Mouse (Mus musculus): ENCODE results near the gene Tmem94. TPM values are rescaled to one million over a fixed set of nuclear protein-coding genes. Genes with fewer than 3 reads are reported as not detected.
A peak's percentile ranks its signal among the peaks of the same experiment; 100 is the strongest.

Tmem94 gene
- polyA plus RNA-seq, 1 experiment from 2014 or later = 22.0 TPM

GRCm38 (mm10) chr11:115741070-115741469 lies 24.2 kb upstream of the Tmem94 start:
- no peaks in the 10 kb centered on the region for H3K27me3 ChIP-seq (replicated peaks; ENCODE audit: control insufficient read depth, insufficient read depth, low read length)
- no peak overlapping the region for H3K9ac ChIP-seq (ENCODE audit: low read depth, low read length)
- ATAC-seq = no peak
- no peak overlapping the region for H3K4me2 ChIP-seq (ENCODE audit: low read length)
- no peak overlapping the region for H3K4me3 ChIP-seq (ENCODE audit: low read length)
- no peaks in the 10 kb centered on the region for H3K9me3 ChIP-seq (ENCODE audit: control insufficient read depth, low read length)
- H3K27ac ChIP-seq (ENCODE audit: low read depth, low read length) = no peak overlapping the region
- peaks cover 3% of the 10 kb centered on the region; the same call in 1 of the 2 replicates for H3K4me1 ChIP-seq (ENCODE audit: control insufficient read depth, insufficient read depth, low read depth, low read length)
- 90% methylated on average over 11 of the region's 11 CpGs for WGBS
- H3K36me3 ChIP-seq (ENCODE audit: control insufficient read depth, insufficient read depth, low read length) = no peaks in the 10 kb centered on the region

DNA sequence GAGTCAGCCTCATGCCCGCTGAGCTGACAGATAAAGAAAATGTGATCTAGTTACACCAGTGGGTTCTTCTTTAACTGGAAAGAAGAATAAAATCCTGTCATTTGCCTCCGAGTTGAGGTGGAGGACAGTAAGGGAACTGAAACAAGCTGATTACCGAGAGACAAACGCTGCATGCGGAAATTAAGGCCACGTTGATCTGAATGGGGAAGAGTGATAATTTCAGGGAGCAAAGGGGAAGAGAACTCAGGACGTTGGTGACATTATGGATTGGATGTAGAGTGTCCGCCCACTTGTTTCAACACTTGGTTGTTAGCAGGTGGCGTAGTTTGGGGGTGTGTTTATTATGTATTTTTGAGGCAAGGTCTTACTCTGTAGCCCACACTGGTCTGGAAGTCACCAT lies 22.3 kb upstream of the Tmem94 start:
- Histone ChIP-seq H3K4me3 (ENCODE audit: low read length) (no peak overlapping the region), H3K27ac (ENCODE audit: low read depth, low read length) (no peak overlapping the region), H3K9me3 (ENCODE audit: control insufficient read depth, low read length) (no peaks in the 10 kb centered on the region), H3K4me1 (ENCODE audit: control insufficient read depth, insufficient read depth, low read depth, low read length) (peaks cover 3% of the 10 kb centered on the region), H3K4me2 (ENCODE audit: low read length) (no peak overlapping the region), H3K36me3 (ENCODE audit: control insufficient read depth, insufficient read depth, low read length) (no peaks in the 10 kb centered on the region), H3K27me3 (replicated peaks; ENCODE audit: control insufficient read depth, insufficient read depth, low read length) (no peaks in the 10 kb centered on the region), H3K9ac (ENCODE audit: low read depth, low read length) (no peak overlapping the region)
- no peak for ATAC-seq
- WGBS = 93% methylated on average over 9 of the region's 9 CpGs

- 86% methylated on average over 5 of the region's 5 CpGs for WGBS
Measured at GRCm38 (mm10) chr11:115744385-115744784, 20.8 kb upstream of the Tmem94 start.

DNA sequence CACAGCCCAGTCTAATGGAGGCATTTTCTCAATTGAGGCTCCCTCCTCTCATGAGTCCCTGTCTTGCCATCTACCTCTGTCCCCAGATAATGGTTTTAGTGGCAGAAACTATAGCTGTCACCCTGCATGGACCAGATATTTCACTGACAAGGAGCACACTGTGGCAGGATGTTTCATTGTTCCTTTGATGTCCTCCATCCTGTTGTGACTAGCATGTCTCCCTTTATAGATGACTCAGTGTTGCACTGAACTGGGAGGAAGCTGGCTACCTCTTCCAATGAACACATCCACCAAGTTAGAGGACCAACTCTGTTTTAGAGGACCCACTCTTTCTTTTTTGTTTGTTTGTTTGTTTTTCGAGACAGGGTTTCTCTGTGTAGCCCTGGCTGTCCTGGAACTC lies 19.1 kb upstream of the Tmem94 start:
- Histone ChIP-seq H3K4me3 (ENCODE audit: low read length) (no peak overlapping the region), H3K36me3 (ENCODE audit: control insufficient read depth, insufficient read depth, low read length) (no peaks in the 10 kb centered on the region), H3K9ac (ENCODE audit: low read depth, low read length) (no peak overlapping the region), H3K4me2 (ENCODE audit: low read length) (no peak overlapping the region), H3K9me3 (ENCODE audit: control insufficient read depth, low read length) (no peaks in the 10 kb centered on the region), H3K4me1 (ENCODE audit: control insufficient read depth, insufficient read depth, low read depth, low read length) (no peaks in the 10 kb centered on the region; the same call in 1 of the 2 replicates), H3K27me3 (replicated peaks; ENCODE audit: control insufficient read depth, insufficient read depth, low read length) (no peaks in the 10 kb centered on the region), H3K27ac (ENCODE audit: low read depth, low read length) (no peak overlapping the region)
- 91% methylated on average over 1 of the region's 1 CpGs for WGBS
- ATAC-seq = no peak

More at GRCm38 (mm10) chr11:115744385-115744784, 20.8 kb upstream of the Tmem94 start:
- Histone ChIP-seq H3K36me3 (ENCODE audit: control insufficient read depth, insufficient read depth, low read length) (no peaks in the 10 kb centered on the region), H3K4me2 (ENCODE audit: low read length) (no peak overlapping the region), H3K27ac (ENCODE audit: low read depth, low read length) (no peak overlapping the region), H3K9ac (ENCODE audit: low read depth, low read length) (no peak overlapping the region), H3K9me3 (ENCODE audit: control insufficient read depth, low read length) (no peaks in the 10 kb centered on the region), H3K4me3 (ENCODE audit: low read length) (no peak overlapping the region), H3K27me3 (replicated peaks; ENCODE audit: control insufficient read depth, insufficient read depth, low read length) (no peaks in the 10 kb centered on the region), H3K4me1 (ENCODE audit: control insufficient read depth, insufficient read depth, low read depth, low read length) (no peaks in the 10 kb centered on the region; the same call in 1 of the 2 replicates)
- ATAC-seq = no peak

- no peaks in the 10 kb centered on the region; the same call in 1 of the 2 replicates for H3K4me1 ChIP-seq (ENCODE audit: control insufficient read depth, insufficient read depth, low read depth, low read length)
- H3K9me3 ChIP-seq (ENCODE audit: control insufficient read depth, low read length) = no peaks in the 10 kb centered on the region
- no peaks in the 10 kb centered on the region for H3K36me3 ChIP-seq (ENCODE audit: control insufficient read depth, insufficient read depth, low read length)
- H3K4me2 ChIP-seq (ENCODE audit: low read length) = peak overlapping the region; percentile 49
- no peak overlapping the region for H3K4me3 ChIP-seq (ENCODE audit: low read length)
- ATAC-seq = no peak
- H3K27ac ChIP-seq (ENCODE audit: low read depth, low read length) = no peak overlapping the region
- WGBS = 50% methylated on average over 8 of the region's 8 CpGs
- H3K27me3 ChIP-seq (replicated peaks; ENCODE audit: control insufficient read depth, insufficient read depth, low read length) = no peaks in the 10 kb centered on the region
- no peak overlapping the region for H3K9ac ChIP-seq (ENCODE audit: low read depth, low read length)
Measured at GRCm38 (mm10) chr11:115746762-115747161, 18.5 kb upstream of the Tmem94 start.

DNA sequence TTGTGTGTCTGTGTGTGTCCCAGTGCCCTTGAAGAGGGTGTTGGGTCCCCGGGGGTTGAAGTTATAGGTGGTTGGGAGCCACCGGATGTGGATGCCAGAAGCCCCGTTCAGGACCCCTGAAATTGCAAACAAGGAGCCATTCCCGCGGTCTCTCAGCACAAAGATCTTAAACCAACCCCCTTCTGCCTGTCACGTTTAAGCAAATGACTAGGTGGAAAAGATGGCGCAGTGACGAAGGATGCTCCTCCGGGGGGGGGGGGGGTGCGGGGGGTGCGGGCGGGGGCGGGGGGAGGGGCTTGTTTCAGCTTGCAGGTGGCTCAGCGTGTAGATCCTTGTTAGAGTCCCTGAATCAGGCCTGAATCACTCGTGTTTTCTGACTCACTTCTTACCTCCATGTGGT lies 17.9 kb upstream of the Tmem94 start:
- Histone ChIP-seq H3K27ac (ENCODE audit: low read depth, low read length) (no peak overlapping the region), H3K27me3 (replicated peaks; ENCODE audit: control insufficient read depth, insufficient read depth, low read length) (no peaks in the 10 kb centered on the region), H3K4me3 (ENCODE audit: low read length) (peak overlapping the region; percentile 21), H3K4me1 (ENCODE audit: control insufficient read depth, insufficient read depth, low read depth, low read length) (no peaks in the 10 kb centered on the region; the same call in 1 of the 2 replicates), H3K9me3 (ENCODE audit: control insufficient read depth, low read length) (no peaks in the 10 kb centered on the region), H3K4me2 (ENCODE audit: low read length) (peak overlapping the region; percentile 49), H3K9ac (ENCODE audit: low read depth, low read length) (peak overlapping the region; percentile 31), H3K36me3 (ENCODE audit: control insufficient read depth, insufficient read depth, low read length) (no peaks in the 10 kb centered on the region)
- ATAC-seq = no peak
- 12% methylated on average over 12 of the region's 15 CpGs for WGBS

DNA sequence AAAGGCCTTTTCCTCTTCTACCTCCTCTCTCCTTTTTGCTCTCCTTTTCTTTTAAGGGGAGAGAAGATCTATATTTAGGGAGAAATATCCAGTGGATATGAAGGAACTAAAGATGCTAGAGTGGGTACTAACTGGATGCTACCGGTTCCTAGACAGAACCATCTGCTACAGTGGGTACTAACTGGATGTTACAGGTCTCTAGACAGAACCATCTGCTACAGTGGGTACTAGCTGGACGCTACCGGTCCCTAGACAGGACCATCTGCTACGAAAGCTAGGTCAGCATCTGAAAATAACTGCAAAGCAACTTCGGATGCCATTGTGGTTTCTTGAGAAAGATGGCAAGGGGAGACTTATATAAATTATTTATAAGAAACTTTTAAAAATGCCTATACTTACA lies 15.4 kb upstream of the Tmem94 start:
- H3K9me3 ChIP-seq (ENCODE audit: control insufficient read depth, low read length) = no peaks in the 10 kb centered on the region
- no peaks in the 10 kb centered on the region for H3K27me3 ChIP-seq (replicated peaks; ENCODE audit: control insufficient read depth, insufficient read depth, low read length)
- WGBS = 84% methylated on average over 5 of the region's 5 CpGs
- no peak for ATAC-seq
- H3K4me2 ChIP-seq (ENCODE audit: low read length) = no peak overlapping the region
- H3K9ac ChIP-seq (ENCODE audit: low read depth, low read length) = no peak overlapping the region
- H3K36me3 ChIP-seq (ENCODE audit: control insufficient read depth, insufficient read depth, low read length) = no peaks in the 10 kb centered on the region
- H3K4me3 ChIP-seq (ENCODE audit: low read length) = no peak overlapping the region
- H3K4me1 ChIP-seq (ENCODE audit: control insufficient read depth, insufficient read depth, low read depth, low read length) = no peaks in the 10 kb centered on the region; the same call in 1 of the 2 replicates
- no peak overlapping the region for H3K27ac ChIP-seq (ENCODE audit: low read depth, low read length)

- no peak for ATAC-seq
- Histone ChIP-seq H3K27me3 (replicated peaks; ENCODE audit: control insufficient read depth, insufficient read depth, low read length) (no peaks in the 10 kb centered on the region), H3K4me2 (ENCODE audit: low read length) (no peak overlapping the region), H3K4me1 (ENCODE audit: control insufficient read depth, insufficient read depth, low read depth, low read length) (no peaks in the 10 kb centered on the region; the same call in 1 of the 2 replicates), H3K36me3 (ENCODE audit: control insufficient read depth, insufficient read depth, low read length) (no peaks in the 10 kb centered on the region), H3K9ac (ENCODE audit: low read depth, low read length) (no peak overlapping the region), H3K9me3 (ENCODE audit: control insufficient read depth, low read length) (no peaks in the 10 kb centered on the region), H3K4me3 (ENCODE audit: low read length) (no peak overlapping the region), H3K27ac (ENCODE audit: low read depth, low read length) (no peak overlapping the region)
- 68% methylated on average over 2 of the region's 2 CpGs for WGBS
Measured at GRCm38 (mm10) chr11:115751725-115752124, 13.5 kb upstream of the Tmem94 start.

DNA sequence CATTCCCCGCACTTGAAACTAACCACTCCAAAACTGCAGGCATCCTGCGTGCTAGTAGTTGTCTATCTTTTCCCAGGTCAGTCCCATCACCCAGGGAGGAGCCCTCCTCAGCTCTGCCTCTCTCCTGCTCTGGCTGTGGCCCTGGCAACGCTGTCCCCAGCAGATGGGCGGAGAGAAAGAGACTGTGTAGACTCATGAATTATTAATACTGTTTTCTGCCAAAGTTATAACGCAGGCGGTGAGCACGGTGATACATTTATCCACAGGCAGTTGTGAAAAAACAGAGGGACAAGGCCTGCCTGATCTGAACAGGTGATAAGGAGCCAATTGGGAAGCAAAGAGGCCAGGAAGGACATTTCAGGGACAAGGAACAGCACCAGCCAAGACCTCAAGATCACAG lies 12.6 kb upstream of the Tmem94 start:
- Histone ChIP-seq H3K4me2 (ENCODE audit: low read length) (no peak overlapping the region), H3K36me3 (ENCODE audit: control insufficient read depth, insufficient read depth, low read length) (no peaks in the 10 kb centered on the region), H3K9me3 (ENCODE audit: control insufficient read depth, low read length) (no peaks in the 10 kb centered on the region), H3K4me3 (ENCODE audit: low read length) (no peak overlapping the region), H3K27me3 (replicated peaks; ENCODE audit: control insufficient read depth, insufficient read depth, low read length) (no peaks in the 10 kb centered on the region), H3K9ac (ENCODE audit: low read depth, low read length) (no peak overlapping the region), H3K27ac (ENCODE audit: low read depth, low read length) (no peak overlapping the region), H3K4me1 (ENCODE audit: control insufficient read depth, insufficient read depth, low read depth, low read length) (no peaks in the 10 kb centered on the region)
- 22% methylated on average over 7 of the region's 7 CpGs for WGBS
- no peak for ATAC-seq

GRCm38 (mm10) chr11:115753485-115753884 lies 11.7 kb upstream of the Tmem94 start:
- H3K4me3 ChIP-seq (ENCODE audit: low read length) = no peak overlapping the region
- H3K9ac ChIP-seq (ENCODE audit: low read depth, low read length) = no peak overlapping the region
- H3K27ac ChIP-seq (ENCODE audit: low read depth, low read length) = no peak overlapping the region
- no peaks in the 10 kb centered on the region for H3K9me3 ChIP-seq (ENCODE audit: control insufficient read depth, low read length)
- no peak for ATAC-seq
- H3K4me2 ChIP-seq (ENCODE audit: low read length) = no peak overlapping the region
- no peaks in the 10 kb centered on the region for H3K36me3 ChIP-seq (ENCODE audit: control insufficient read depth, insufficient read depth, low read length)
- H3K27me3 ChIP-seq (replicated peaks; ENCODE audit: control insufficient read depth, insufficient read depth, low read length) = no peaks in the 10 kb centered on the region
- H3K4me1 ChIP-seq (ENCODE audit: control insufficient read depth, insufficient read depth, low read depth, low read length) = no peaks in the 10 kb centered on the region
- WGBS = 74% methylated on average over 4 of the region's 4 CpGs

Data from hindbrain, embryonic 16.5 days (tissue).